37 mouse cellular contexts compared by ENCODE assay signal in the genomic region with DNA sequence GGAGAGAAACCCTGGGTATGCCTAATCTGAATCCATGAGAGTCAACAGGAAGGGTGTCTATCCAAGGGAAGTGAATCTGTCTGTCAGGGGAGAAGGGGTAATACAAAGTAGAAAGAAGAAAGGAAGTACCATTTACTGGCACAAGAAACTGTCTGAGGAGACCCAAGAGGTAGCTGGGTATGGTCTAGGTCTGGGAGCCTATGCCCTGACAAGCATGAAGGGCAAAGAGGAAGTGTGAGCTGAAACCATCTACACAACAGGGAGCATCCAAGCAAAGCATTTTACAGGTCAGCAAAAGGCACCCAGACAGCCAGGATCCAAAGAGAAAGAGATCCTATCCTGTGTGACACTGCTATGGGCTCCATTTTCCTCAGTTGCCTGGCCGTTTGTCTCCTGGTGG. TPM values are rescaled to one million over a fixed set of nuclear protein-coding genes. Genes with fewer than 3 reads are reported as not detected.
DNase-seq lines count a peak whose midpoint lies in the region; ATAC-seq lines count a peak whose summit lies in the region.
"Had no signal": no experiment of that assay in that cellular context is flagged by ENCODE, and none has a peak within 500 bp of the region (broad histone marks: within the 10 kb centered on the region; RNA-seq: fewer than 3 reads in every experiment).

No protein-coding gene starts in this region.

- peak; percentile 9 to 11 for DNase-seq in B cell, adult 2 months
- DNase-seq in induced T-regulatory cell, adult 2 months (ENCODE audit: low read depth) = peak; percentile 26
- no peak for DNase-seq in adrenal gland, postnatal 14 days
- DNase-seq in testis, postnatal 14 days (ENCODE audit: low spot score) = no peak
- DNase-seq: adrenal gland, postnatal 36 days; cerebellum, adult 2 months; cerebellum, postnatal 14 days; gastrocnemius, postnatal 10 days; heart, postnatal 14 days; kidney, adult 2 months; layer of hippocampus, postnatal 36 days; liver, embryonic 13.5 days; lung, adult 18-20 months; lung, postnatal 10 days had no signal

- ATAC-seq in CD4-positive, CD25-positive, alpha-beta regulatory T cell, adult 4 months = peak; percentile 10
- 0 out of 2 replicates have a peak, but pooled peaks have one; percentile 39 for ATAC-seq in neutrophil, adult 5-6 weeks (ENCODE audit: extremely low read depth, insufficient number of reproducible peaks, low FRiP score, poor library complexity, severe bottlenecking)
- ATAC-seq: forebrain, embryonic 13.5 days; hindbrain, embryonic 16.5 days; intestine, embryonic 15.5 days; midbrain, embryonic 15.5 days had no signal

RNA-seq across cellular contexts. Expression of a gene that starts 11.9 kb away (rescaled TPM):
- polyA plus RNA-seq in CD4-positive, CD25-positive, alpha-beta regulatory T cell, adult 4 months (2017; shearing (Covaris generic)) = not detected
- total RNA-seq in neutrophil, adult 5-6 weeks (2017) = not detected in 2 replicates
- not detected in 2 replicates for total RNA-seq in adrenal gland, postnatal 14 days (2021)
- total RNA-seq: adrenal gland, postnatal 36 days; gastrocnemius, postnatal 10 days; heart, postnatal 14 days; layer of hippocampus, postnatal 36 days; left cerebral cortex, postnatal 10 days; MEL had no signal
- polyA plus RNA-seq: brain, embryonic 14.5 days; C2C12; cerebellum, adult 2 months; embryonic facial prominence, embryonic 10.5 days; embryonic facial prominence, embryonic 15.5 days; forebrain, embryonic 13.5 days; heart, embryonic 14.5 days; hindbrain, embryonic 11.5 days; hindbrain, embryonic 16.5 days; kidney, embryonic 16.5 days; limb, embryonic 10.5 days; limb, embryonic 15.5 days; liver, embryonic 13.5 days; macrophage; midbrain, embryonic 10.5 days; midbrain, embryonic 15.5 days; neural tube, embryonic 12.5 days had no signal

RNA-seq across cellular contexts. Expression of a gene that starts 47.9 kb away (rescaled TPM):
- not detected for polyA plus RNA-seq in CD4-positive, CD25-positive, alpha-beta regulatory T cell, adult 4 months (2017; shearing (Covaris generic))
- not detected in 2 replicates for total RNA-seq in neutrophil, adult 5-6 weeks (2017)
- total RNA-seq in adrenal gland, postnatal 14 days (2021) = not detected in 2 replicates
- total RNA-seq: adrenal gland, postnatal 36 days; gastrocnemius, postnatal 10 days; heart, postnatal 14 days; layer of hippocampus, postnatal 36 days; left cerebral cortex, postnatal 10 days; MEL had no signal
- polyA plus RNA-seq: brain, embryonic 14.5 days; C2C12; cerebellum, adult 2 months; embryonic facial prominence, embryonic 10.5 days; embryonic facial prominence, embryonic 15.5 days; forebrain, embryonic 13.5 days; gonadal fat pad, adult 2 months; hindbrain, embryonic 11.5 days; hindbrain, embryonic 16.5 days; kidney, adult 2 months; kidney, embryonic 16.5 days; large intestine, adult 2 months; limb, embryonic 10.5 days; limb, embryonic 15.5 days; liver, embryonic 13.5 days; macrophage; midbrain, embryonic 10.5 days; midbrain, embryonic 15.5 days; neural tube, embryonic 12.5 days; small intestine, adult 2 months had no signal

Comparison
In these comparisons a context has a peak if more than half of its experiments do, and no peak if none do; other contexts are left out.
1. DNase-seq: peak in B cell, adult 2 months (2 of 2) and induced T-regulatory cell, adult 2 months (single experiment); none in adrenal gland, postnatal 14 days (single experiment) and testis, postnatal 14 days (single experiment).